Mouse (Mus musculus): Measurements from ENCODE around the gene Sucla2. TPM values are rescaled to one million over a fixed set of nuclear protein-coding genes. Genes with fewer than 3 reads are reported as not detected.
A peak's percentile ranks its signal among the peaks of the same experiment; 100 is the strongest.
"Not testable (repeated sequence)": the region's sequence is repeated elsewhere in the genome, so short reads cannot be mapped to it uniquely, and the experiment has no call there.

Sucla2 gene
- polyA plus RNA-seq, 1 experiment from 2014 or later: 139 TPM

GRCm38 (mm10) chr14:73588080-73588479 lies 63.0 kb downstream of the Sucla2 start:
- Histone ChIP-seq H3K9ac (replicated peaks; ENCODE audit: low read length) (no peak overlapping the region), H3K36me3 (ENCODE audit: insufficient read depth, low read length) (peaks cover 29% of the 10 kb centered on the region), H3K4me1 (ENCODE audit: insufficient read depth, low read length) (no peaks in the 10 kb centered on the region), H3K27me3 (ENCODE audit: insufficient read depth, low read length) (no peaks in the 10 kb centered on the region), H3K4me3 (ENCODE audit: low read length) (no peak overlapping the region), H3K27ac (ENCODE audit: low read length) (no peak overlapping the region), H3K4me2 (replicated peaks; ENCODE audit: low read depth, low read length) (no peak overlapping the region), H3K9me3 (ENCODE audit: low read length) (peaks cover 4% of the 10 kb centered on the region; the same call in 1 of the 2 replicates)
- 84% methylated on average over 1 of the region's 1 CpGs for WGBS
- ATAC-seq (ENCODE audit: low FRiP score, low TSS enrichment): no peak

DNA sequence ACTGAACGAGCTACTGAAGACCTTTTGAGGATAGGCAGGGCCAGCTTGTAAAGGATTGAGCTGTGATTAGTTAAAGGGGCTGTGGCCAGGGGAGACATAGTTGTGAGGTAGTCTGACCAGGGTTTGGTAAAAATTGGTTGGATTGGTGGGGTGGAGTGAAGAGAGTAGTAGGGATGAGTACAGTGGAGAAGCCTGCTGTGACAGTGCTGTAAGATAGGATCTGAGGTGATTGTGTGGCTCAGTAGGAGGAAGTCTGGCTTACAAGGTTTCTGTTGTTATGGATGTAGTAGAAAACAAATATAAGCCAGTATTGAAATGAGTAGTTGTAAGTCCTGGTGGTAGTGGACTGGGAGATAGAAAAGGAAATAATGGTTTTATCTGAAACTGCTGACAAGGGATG lies 67.0 kb downstream of the Sucla2 start:
- H3K4me2 ChIP-seq (replicated peaks; ENCODE audit: low read depth, low read length): no peak overlapping the region
- no peak overlapping the region for H3K27ac ChIP-seq (ENCODE audit: low read length)
- H3K9me3 ChIP-seq (ENCODE audit: low read length): no peaks in the 10 kb centered on the region
- peaks cover 45% of the 10 kb centered on the region for H3K36me3 ChIP-seq (ENCODE audit: insufficient read depth, low read length)
- no peaks in the 10 kb centered on the region for H3K4me1 ChIP-seq (ENCODE audit: insufficient read depth, low read length)
- WGBS: 79% methylated on average over 1 of the region's 1 CpGs
- H3K4me3 ChIP-seq (ENCODE audit: low read length): no peak overlapping the region
- H3K27me3 ChIP-seq (ENCODE audit: insufficient read depth, low read length): no peaks in the 10 kb centered on the region
- no peak overlapping the region for H3K9ac ChIP-seq (replicated peaks; ENCODE audit: low read length)
- ATAC-seq (ENCODE audit: low FRiP score, low TSS enrichment): no peak

DNA sequence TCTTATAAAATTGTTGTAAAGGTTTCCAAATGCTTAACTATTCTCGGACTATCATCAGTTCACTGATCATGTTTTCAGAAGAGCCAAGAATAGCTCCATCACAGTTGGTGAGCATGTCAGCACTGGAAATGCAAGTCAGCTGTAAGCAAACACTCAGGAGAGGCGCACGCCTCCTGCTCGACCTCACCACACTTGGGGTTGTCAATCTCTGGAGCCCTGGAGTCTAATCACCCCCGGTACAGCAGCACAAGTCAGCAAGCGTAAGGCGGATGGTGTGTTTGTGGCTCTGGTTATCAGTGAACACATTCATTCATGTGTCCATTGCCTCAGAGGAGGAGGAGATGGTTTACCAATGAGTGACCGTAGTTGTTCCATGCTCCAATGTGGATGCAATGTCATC lies 74.6 kb downstream of the Sucla2 start:
- Histone ChIP-seq H3K4me2 (replicated peaks; ENCODE audit: low read depth, low read length) (no peak overlapping the region), H3K36me3 (ENCODE audit: insufficient read depth, low read length) (peaks cover 50% of the 10 kb centered on the region), H3K27me3 (ENCODE audit: insufficient read depth, low read length) (no peaks in the 10 kb centered on the region), H3K4me1 (ENCODE audit: insufficient read depth, low read length) (no peaks in the 10 kb centered on the region), H3K9me3 (ENCODE audit: low read length) (peaks cover 6% of the 10 kb centered on the region; the same call in 1 of the 2 replicates), H3K9ac (replicated peaks; ENCODE audit: low read length) (no peak overlapping the region), H3K27ac (ENCODE audit: low read length) (no peak overlapping the region), H3K4me3 (ENCODE audit: low read length) (no peak overlapping the region)
- ATAC-seq (ENCODE audit: low FRiP score, low TSS enrichment): peak; percentile 39; the same call in 1 of the 2 replicates
- WGBS: 81% methylated on average over 8 of the region's 8 CpGs

GRCm38 (mm10) chr14:73607732-73608131 lies 82.6 kb downstream of the Sucla2 start:
- Histone ChIP-seq H3K27me3 (ENCODE audit: insufficient read depth, low read length) (no peaks in the 10 kb centered on the region), H3K4me3 (ENCODE audit: low read length) (no peak overlapping the region), H3K9me3 (ENCODE audit: low read length) (no peaks in the 10 kb centered on the region), H3K36me3 (ENCODE audit: insufficient read depth, low read length) (peaks cover 22% of the 10 kb centered on the region; the same call in 1 of the 2 replicates), H3K4me1 (ENCODE audit: insufficient read depth, low read length) (peaks cover 14% of the 10 kb centered on the region), H3K9ac (replicated peaks; ENCODE audit: low read length) (no peak overlapping the region), H3K4me2 (replicated peaks; ENCODE audit: low read depth, low read length) (no peak overlapping the region), H3K27ac (ENCODE audit: low read length) (peak overlapping the region; percentile 56; the same call in 1 of the 2 replicates)
- ATAC-seq (ENCODE audit: low FRiP score, low TSS enrichment): peak; percentile 74
- WGBS: 15% methylated on average over 4 of the region's 4 CpGs

DNA sequence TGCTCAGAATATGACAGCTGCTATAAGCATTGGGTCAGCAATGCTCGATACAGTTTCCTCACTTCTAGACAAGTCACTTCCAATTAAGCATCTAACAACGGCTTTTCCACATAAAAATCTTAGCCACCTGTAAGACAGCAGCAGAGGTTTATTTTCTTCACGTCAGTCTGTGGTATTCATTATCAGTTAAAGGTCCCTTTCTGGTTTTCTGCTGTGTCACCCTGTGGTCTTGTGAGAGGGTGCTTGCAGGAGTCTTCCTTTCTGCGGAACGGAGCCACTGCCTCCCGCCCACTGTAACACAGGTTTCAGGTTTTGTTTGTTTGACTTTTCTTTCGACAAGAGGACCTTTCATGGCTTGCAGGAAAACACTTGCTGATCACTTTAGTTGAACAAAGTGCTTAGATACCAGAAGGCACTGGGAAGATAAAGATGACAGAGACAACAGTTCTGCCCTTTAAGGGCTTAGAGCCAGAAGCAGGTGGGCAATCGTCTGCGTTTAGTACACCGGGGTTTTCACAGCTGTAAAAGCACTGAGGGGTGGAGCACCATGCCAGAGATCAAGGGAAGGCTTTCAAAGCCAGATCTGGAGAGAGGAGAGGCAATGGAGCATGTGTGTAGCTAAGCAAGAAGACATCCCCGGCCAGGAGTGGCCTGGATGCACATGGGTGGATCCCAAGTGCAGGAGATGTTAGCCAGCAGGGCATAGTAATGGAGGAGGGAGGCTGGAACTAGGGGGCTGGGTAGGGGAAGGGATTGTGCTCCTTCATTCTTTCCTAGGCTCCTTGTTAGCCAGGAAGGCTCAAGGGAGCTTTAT lies 83.8 kb downstream of the Sucla2 start:
- H3K4me3 ChIP-seq (ENCODE audit: low read length): no peak overlapping the region
- peaks cover 13% of the 10 kb centered on the region; the same call in 1 of the 2 replicates for H3K36me3 ChIP-seq (ENCODE audit: insufficient read depth, low read length)
- 0 out of 2 replicates have a peak overlapping the region, but pooled peaks have one; percentile 22 for H3K9ac ChIP-seq (replicated peaks; ENCODE audit: low read length)
- peaks cover 14% of the 10 kb centered on the region for H3K4me1 ChIP-seq (ENCODE audit: insufficient read depth, low read length)
- H3K27ac ChIP-seq (ENCODE audit: low read length): peak overlapping the region; percentile 65
- H3K27me3 ChIP-seq (ENCODE audit: insufficient read depth, low read length): no peaks in the 10 kb centered on the region
- H3K4me2 ChIP-seq (replicated peaks; ENCODE audit: low read depth, low read length): peak overlapping the region; percentile 36
- ATAC-seq (ENCODE audit: low FRiP score, low TSS enrichment): peak; percentile 93
- H3K9me3 ChIP-seq (ENCODE audit: low read length): no peaks in the 10 kb centered on the region
- 12% methylated on average over 11 of the region's 11 CpGs for WGBS

GRCm38 (mm10) chr14:73614961-73615360 lies 89.8 kb downstream of the Sucla2 start:
- 76% methylated on average over 1 of the region's 1 CpGs for WGBS
- H3K27me3 ChIP-seq (ENCODE audit: insufficient read depth, low read length); H3K9me3 ChIP-seq (ENCODE audit: low read length); ATAC-seq (ENCODE audit: low FRiP score, low TSS enrichment); H3K9ac ChIP-seq (replicated peaks; ENCODE audit: low read length); H3K4me2 ChIP-seq (replicated peaks; ENCODE audit: low read depth, low read length); H3K36me3 ChIP-seq (ENCODE audit: insufficient read depth, low read length); H3K4me3 ChIP-seq (ENCODE audit: low read length); H3K27ac ChIP-seq (ENCODE audit: low read length); H3K4me1 ChIP-seq (ENCODE audit: insufficient read depth, low read length): not testable (repeated sequence)

GRCm38 (mm10) chr14:73620880-73621279 lies 95.8 kb downstream of the Sucla2 start:
- no peak for ATAC-seq (ENCODE audit: low FRiP score, low TSS enrichment)
- H3K9ac ChIP-seq (replicated peaks; ENCODE audit: low read length): no peak overlapping the region
- WGBS: 80% methylated on average over 3 of the region's 3 CpGs
- H3K4me1 ChIP-seq (ENCODE audit: insufficient read depth, low read length): no peaks in the 10 kb centered on the region
- H3K27ac ChIP-seq (ENCODE audit: low read length): no peak overlapping the region
- peaks cover 6% of the 10 kb centered on the region for H3K9me3 ChIP-seq (ENCODE audit: low read length)
- H3K36me3 ChIP-seq (ENCODE audit: insufficient read depth, low read length): no peaks in the 10 kb centered on the region
- no peak overlapping the region for H3K4me3 ChIP-seq (ENCODE audit: low read length)
- H3K27me3 ChIP-seq (ENCODE audit: insufficient read depth, low read length): no peaks in the 10 kb centered on the region
- no peak overlapping the region for H3K4me2 ChIP-seq (replicated peaks; ENCODE audit: low read depth, low read length)

DNA sequence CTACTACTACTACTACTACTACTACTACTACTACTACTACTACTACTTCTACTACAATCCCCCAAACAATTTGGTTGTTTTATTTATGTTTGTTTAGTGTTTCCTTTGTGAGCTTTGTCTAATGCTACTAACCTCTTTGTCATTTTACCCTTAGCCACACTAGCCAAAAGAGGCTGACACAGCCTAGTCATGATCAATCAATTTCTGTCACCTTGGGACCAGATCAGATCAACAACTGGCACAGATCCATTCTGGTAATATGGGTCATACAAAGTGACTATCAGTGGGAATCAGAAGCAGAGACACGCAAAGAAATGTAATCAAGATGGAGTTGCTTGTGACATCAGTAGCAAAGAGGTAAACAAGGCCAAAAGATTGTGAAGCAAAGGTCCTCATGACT lies 97.9 kb downstream of the Sucla2 start:
- Histone ChIP-seq H3K27me3 (ENCODE audit: insufficient read depth, low read length) (no peaks in the 10 kb centered on the region), H3K9ac (replicated peaks; ENCODE audit: low read length) (no peak overlapping the region), H3K36me3 (ENCODE audit: insufficient read depth, low read length) (no peaks in the 10 kb centered on the region), H3K4me2 (replicated peaks; ENCODE audit: low read depth, low read length) (no peak overlapping the region), H3K4me3 (ENCODE audit: low read length) (no peak overlapping the region), H3K4me1 (ENCODE audit: insufficient read depth, low read length) (no peaks in the 10 kb centered on the region), H3K9me3 (ENCODE audit: low read length) (peaks cover 6% of the 10 kb centered on the region), H3K27ac (ENCODE audit: low read length) (no peak overlapping the region)
- no peak for ATAC-seq (ENCODE audit: low FRiP score, low TSS enrichment)
- WGBS: 92% methylated on average over 1 of the region's 1 CpGs

DNA sequence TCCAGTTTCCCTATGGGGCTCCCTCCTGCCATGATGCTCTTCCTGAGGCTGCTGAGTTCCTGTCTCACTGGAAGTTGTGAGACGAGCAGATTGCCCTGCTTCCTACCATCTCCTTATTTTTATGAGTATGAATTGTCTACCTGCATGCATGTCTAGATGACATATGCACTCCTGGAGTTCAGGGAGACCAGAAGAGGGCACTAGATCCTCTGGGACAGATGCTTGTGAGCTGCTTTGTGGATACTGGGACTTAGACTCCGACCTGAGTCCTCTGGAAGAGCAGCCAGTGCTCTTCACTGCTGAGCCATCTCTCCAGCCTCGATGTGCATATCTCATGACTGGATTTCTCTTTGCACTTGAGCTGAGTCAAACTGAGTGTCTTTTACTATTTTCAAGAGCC lies 100.3 kb downstream of the Sucla2 start:
- no peak overlapping the region for H3K27ac ChIP-seq (ENCODE audit: low read length)
- no peak overlapping the region for H3K9ac ChIP-seq (replicated peaks; ENCODE audit: low read length)
- no peaks in the 10 kb centered on the region for H3K36me3 ChIP-seq (ENCODE audit: insufficient read depth, low read length)
- 73% methylated on average over 3 of the region's 3 CpGs for WGBS
- no peaks in the 10 kb centered on the region for H3K9me3 ChIP-seq (ENCODE audit: low read length)
- no peaks in the 10 kb centered on the region for H3K4me1 ChIP-seq (ENCODE audit: insufficient read depth, low read length)
- no peaks in the 10 kb centered on the region for H3K27me3 ChIP-seq (ENCODE audit: insufficient read depth, low read length)
- H3K4me3 ChIP-seq (ENCODE audit: low read length): no peak overlapping the region
- no peak overlapping the region for H3K4me2 ChIP-seq (replicated peaks; ENCODE audit: low read depth, low read length)
- no peak for ATAC-seq (ENCODE audit: low FRiP score, low TSS enrichment)

GRCm38 (mm10) chr14:73631511-73631910 lies 106.4 kb downstream of the Sucla2 start:
- Histone ChIP-seq H3K27me3 (ENCODE audit: insufficient read depth, low read length) (no peaks in the 10 kb centered on the region), H3K4me1 (ENCODE audit: insufficient read depth, low read length) (no peaks in the 10 kb centered on the region), H3K36me3 (ENCODE audit: insufficient read depth, low read length) (no peaks in the 10 kb centered on the region), H3K9me3 (ENCODE audit: low read length) (no peaks in the 10 kb centered on the region), H3K4me3 (ENCODE audit: low read length) (no peak overlapping the region), H3K9ac (replicated peaks; ENCODE audit: low read length) (no peak overlapping the region), H3K27ac (ENCODE audit: low read length) (no peak overlapping the region), H3K4me2 (replicated peaks; ENCODE audit: low read depth, low read length) (no peak overlapping the region)
- WGBS: 93% methylated on average over 4 of the region's 4 CpGs
- ATAC-seq (ENCODE audit: low FRiP score, low TSS enrichment): no peak
